12 mouse cellular contexts compared by ENCODE assay signal in genomic region chr5:33854019-33854418, GRCm38 (mm10). TPM values are rescaled to one million over a fixed set of nuclear protein-coding genes. Genes with fewer than 3 reads are reported as not detected.
DNase-seq lines count a peak whose midpoint lies in the region; ATAC-seq and TF ChIP-seq lines count a peak whose summit lies in the region.
"Had no signal": no experiment of that assay in that cellular context is flagged by ENCODE, and none has a peak within 500 bp of the region (broad histone marks: within the 10 kb centered on the region; RNA-seq: fewer than 3 reads in every experiment).

No protein-coding gene starts in this region.

- peaks cover 13% of the 10 kb centered on the region for H3K36me3 ChIP-seq in ES-Bruce4 (ENCODE audit: control insufficient read depth, insufficient read depth, low read length, poor library complexity, severe bottlenecking)
- peaks cover 64% of the 10 kb centered on the region for H3K36me3 ChIP-seq in forebrain, embryonic 13.5 days (ENCODE audit: poor library complexity, severe bottlenecking)

- peak; percentile 32 for TF ChIP-seq CTCF in left cerebral cortex, adult 2 months (IDR thresholded peaks at IDR 0.05)
- TF ChIP-seq CTCF in ES-Bruce4 (IDR thresholded peaks at IDR 0.05; ENCODE audit: low read depth, low read length) = peak; percentile 14
- 0 out of 2 replicates have a peak, but pooled peaks have one; percentile 12 for TF ChIP-seq CTCF in cortical plate, adult 2 months (IDR thresholded peaks at IDR 0.05; ENCODE audit: extremely low read depth, insufficient read depth, low read length)

- H3K9ac ChIP-seq in ES-Bruce4 (ENCODE audit: low read depth, poor library complexity, severe bottlenecking) = no peak overlapping the region
- H3K9ac ChIP-seq in forebrain, embryonic 13.5 days = no peak overlapping the region
- H3K9ac ChIP-seq: limb, embryonic 12.5 days had no signal

- no peaks in the 10 kb centered on the region for H3K27me3 ChIP-seq in ES-Bruce4 (ENCODE audit: control insufficient read depth, insufficient read depth, low read length, poor library complexity, severe bottlenecking)
- H3K27me3 ChIP-seq in forebrain, embryonic 13.5 days = no peaks in the 10 kb centered on the region
- H3K27me3 ChIP-seq: limb, embryonic 12.5 days had no signal

- intact Hi-C loops in left cerebral cortex, adult 2 months (cut with DNase I) = no loop called here

- 83% methylated on average over 2 of the region's 2 CpGs for WGBS in forebrain, embryonic 13.5 days

- H3K4me1 ChIP-seq in ES-Bruce4 (ENCODE audit: control insufficient read depth, insufficient read depth, low read length) = no peaks in the 10 kb centered on the region
- H3K4me1 ChIP-seq in cortical plate, adult 2 months (ENCODE audit: control insufficient read depth, insufficient read depth, low read length) = no peaks in the 10 kb centered on the region; the same call in 1 of the 2 replicates
- H3K4me1 ChIP-seq in forebrain, embryonic 13.5 days = no peaks in the 10 kb centered on the region
- H3K4me1 ChIP-seq: limb, embryonic 12.5 days had no signal

- no peak for ATAC-seq in cerebellum, adult (ENCODE audit: insufficient number of reproducible peaks, low FRiP score, low TSS enrichment)
- ATAC-seq in forebrain, embryonic 13.5 days = no peak

- H3K27ac ChIP-seq in left cerebral cortex, adult 2 months = no peak overlapping the region
- H3K27ac ChIP-seq in ES-Bruce4 (ENCODE audit: insufficient read depth, low read length) = no peak overlapping the region
- H3K27ac ChIP-seq in cortical plate, adult 2 months (ENCODE audit: insufficient read depth, low read length) = no peak overlapping the region
- no peak overlapping the region for H3K27ac ChIP-seq in forebrain, embryonic 13.5 days
- H3K27ac ChIP-seq: limb, embryonic 12.5 days had no signal

- H3K4me3 ChIP-seq in left cerebral cortex, adult 2 months = no peak overlapping the region
- H3K4me3 ChIP-seq in ES-Bruce4 (ENCODE audit: low read depth, low read length) = no peak overlapping the region
- no peak overlapping the region for H3K4me3 ChIP-seq in cortical plate, adult 2 months (ENCODE audit: insufficient read depth, low read length)
- H3K4me3 ChIP-seq in forebrain, embryonic 13.5 days = no peak overlapping the region
- H3K4me3 ChIP-seq: limb, embryonic 12.5 days had no signal

- DNase-seq in cerebellum, adult 9-10 months = peak; percentile 28
- DNase-seq in left cerebral cortex, adult 2 months (ENCODE audit: extremely low spot score in 1 of 2, low spot score in 2 of 2) = no peak
- DNase-seq in left cerebral cortex, adult 11 months (ENCODE audit: low spot score) = no peak
- no peak for DNase-seq in heart, adult 8-10 months (ENCODE audit: low spot score)
- DNase-seq: gastrocnemius, postnatal 10 days; heart, postnatal 14 days had no signal

- H3K9me3 ChIP-seq in ES-Bruce4 (replicated peaks; ENCODE audit: control insufficient read depth, insufficient read depth, low read length, poor library complexity, severe bottlenecking) = peaks cover 13% of the 10 kb centered on the region
- H3K9me3 ChIP-seq in forebrain, embryonic 13.5 days (replicated peaks) = no peaks in the 10 kb centered on the region
- H3K9me3 ChIP-seq: limb, embryonic 12.5 days had no signal

- H3K4me2 ChIP-seq in forebrain, embryonic 13.5 days = no peak overlapping the region
- H3K4me2 ChIP-seq: limb, embryonic 12.5 days; midbrain, embryonic 11.5 days had no signal

- no peak for TF ChIP-seq EP300 in ES-Bruce4 (IDR thresholded peaks at IDR 0.05; ENCODE audit: insufficient read depth, low read depth, low read length)

- no peak for TF ChIP-seq POLR2A in ES-Bruce4 (IDR thresholded peaks at IDR 0.05; ENCODE audit: insufficient read depth, low read length)
- no peak for TF ChIP-seq POLR2A in cortical plate, adult 2 months (IDR thresholded peaks at IDR 0.05; ENCODE audit: extremely low read depth, insufficient read depth, low read length)

RNA-seq across cellular contexts. Expression of gene Nsd2, which starts 33.5 kb away (rescaled TPM):
- 100 to 1,000 TPM; 150 to 155 TPM for total RNA-seq in left cerebral cortex, adult 2 months (2021)
- polyA plus RNA-seq in ES-Bruce4 (2011; ENCODE audit: insufficient read depth, insufficient read length, low read depth, missing spikeins) = 97.7 and 109 TPM in 2 replicates
- polyA plus RNA-seq in cortical plate, adult 2 months (2012; rRNA removed) = 42.7 and 44.2 TPM in 2 replicates
- 83.8 and 86.8 TPM in 2 replicates for polyA plus RNA-seq in forebrain, embryonic 13.5 days (2015; fragmentation: Nextera tagmentation; extraction: Ambion mirVana)
- total RNA-seq in heart, adult 8-10 months (2022) = 10 to 100 TPM; 24.0 to 25.3 (median 24.5) TPM
